Mouse (Mus musculus): ENCODE measurements at regions not wholly inside any gene's neighbourhood (a gene's known extent, or its start where the extent isn't known, plus 50 kb on each side); places are given as distances from the start of the nearest gene placed in this dataset.

DNA sequence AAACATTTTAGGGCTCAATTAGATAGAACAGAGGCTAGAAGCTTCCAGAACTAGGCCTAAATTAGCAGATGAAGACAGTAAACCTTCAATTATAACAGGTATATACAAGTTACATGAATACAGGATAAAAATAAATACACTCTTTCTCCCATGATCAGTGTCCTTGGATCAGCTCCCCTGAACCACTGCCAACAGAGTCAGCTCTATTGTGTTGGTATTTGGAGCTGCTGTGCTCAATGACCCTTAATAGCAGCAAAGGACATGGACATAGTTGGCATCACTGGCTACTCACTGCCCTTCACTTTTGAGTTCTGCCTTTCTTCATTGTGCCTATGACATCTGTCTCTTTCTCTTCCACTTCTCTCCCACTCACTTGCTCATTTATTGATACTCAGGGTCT, 639.1 kb upstream of the 4921530L21Rik start:
- no peak for DNase-seq (ENCODE audit: low read depth)
- TF ChIP-seq CTCF (IDR thresholded peaks at IDR 0.05; ENCODE audit: borderline replicate concordance, extremely low read depth, insufficient read depth, insufficient read length) (no peak), POLR2A (IDR thresholded peaks at IDR 0.05; ENCODE audit: borderline replicate concordance, extremely low read depth, insufficient read depth, insufficient read length, poor library complexity, severe bottlenecking) (no peak)

DNA sequence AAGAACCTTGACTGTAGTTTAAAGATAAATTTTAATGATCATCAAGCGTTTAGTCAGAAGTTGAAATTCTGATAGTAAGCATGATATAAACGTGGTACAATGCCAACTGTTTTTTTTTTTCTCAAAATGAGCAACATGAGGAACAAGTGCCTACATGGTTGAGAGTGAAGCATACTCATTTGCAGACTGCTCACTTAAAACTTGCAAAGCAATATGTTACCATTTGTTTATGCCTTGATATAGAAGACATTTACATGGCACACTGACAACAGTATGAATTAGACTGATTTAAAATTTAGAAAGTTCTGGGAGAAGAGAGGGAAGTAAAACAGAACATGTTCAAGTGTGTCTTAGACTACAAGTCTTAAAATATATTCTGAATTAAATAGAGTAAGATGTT, 632.2 kb upstream of the 4921530L21Rik start:
- peak; percentile 47 for DNase-seq (ENCODE audit: low read depth)
- no peak for TF ChIP-seq CTCF (IDR thresholded peaks at IDR 0.05; ENCODE audit: borderline replicate concordance, extremely low read depth, insufficient read depth, insufficient read length)
- TF ChIP-seq POLR2A (IDR thresholded peaks at IDR 0.05; ENCODE audit: borderline replicate concordance, extremely low read depth, insufficient read depth, insufficient read length, poor library complexity, severe bottlenecking), result no peak

DNA sequence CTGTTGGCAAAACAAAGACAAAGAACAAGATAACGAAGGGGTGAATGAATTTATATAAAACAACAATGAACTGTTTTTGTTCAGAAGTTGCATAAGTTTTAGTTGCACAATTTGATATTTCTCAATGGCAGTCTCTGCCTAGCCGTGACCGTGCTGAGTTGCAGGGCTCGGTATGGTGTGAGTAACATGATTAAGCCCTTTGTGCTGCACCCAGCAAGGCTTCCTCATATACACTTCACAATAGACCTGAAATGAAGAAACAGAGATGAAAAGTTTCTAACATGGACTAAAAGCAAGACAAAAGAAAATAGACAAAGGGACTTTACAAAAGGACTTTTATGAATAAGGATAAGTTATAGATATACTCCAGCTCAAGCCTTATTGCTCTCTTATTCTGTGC, 624.9 kb upstream of the 4921530L21Rik start:
- peak; percentile 13 for DNase-seq (ENCODE audit: low read depth)
- TF ChIP-seq CTCF (IDR thresholded peaks at IDR 0.05; ENCODE audit: borderline replicate concordance, extremely low read depth, insufficient read depth, insufficient read length), result no peak
- TF ChIP-seq POLR2A (IDR thresholded peaks at IDR 0.05; ENCODE audit: borderline replicate concordance, extremely low read depth, insufficient read depth, insufficient read length, poor library complexity, severe bottlenecking), result no peak

DNA sequence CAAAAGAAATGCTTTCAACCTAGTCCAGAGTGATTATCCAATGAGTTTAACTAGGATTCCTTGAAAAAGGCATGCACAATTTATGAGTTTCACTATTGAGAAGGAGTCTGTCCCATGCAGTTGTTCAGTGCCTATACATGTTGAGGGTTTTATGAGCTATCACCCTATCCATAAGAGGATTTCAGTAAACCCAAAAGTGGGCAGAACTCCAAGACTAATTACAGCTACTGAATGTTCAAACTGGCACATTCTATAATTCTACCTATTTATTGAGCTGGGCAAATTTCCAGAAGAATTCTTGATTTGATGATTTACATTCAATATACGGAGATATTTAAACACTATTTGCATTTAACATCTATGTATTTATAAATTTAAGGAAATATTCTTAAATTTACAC, 599.6 kb upstream of the 4921530L21Rik start:
- DNase-seq (ENCODE audit: low read depth), result peak; percentile 75
- no peak for TF ChIP-seq POLR2A (IDR thresholded peaks at IDR 0.05; ENCODE audit: borderline replicate concordance, extremely low read depth, insufficient read depth, insufficient read length, poor library complexity, severe bottlenecking)
- TF ChIP-seq CTCF (IDR thresholded peaks at IDR 0.05; ENCODE audit: borderline replicate concordance, extremely low read depth, insufficient read depth, insufficient read length), result no peak

DNA sequence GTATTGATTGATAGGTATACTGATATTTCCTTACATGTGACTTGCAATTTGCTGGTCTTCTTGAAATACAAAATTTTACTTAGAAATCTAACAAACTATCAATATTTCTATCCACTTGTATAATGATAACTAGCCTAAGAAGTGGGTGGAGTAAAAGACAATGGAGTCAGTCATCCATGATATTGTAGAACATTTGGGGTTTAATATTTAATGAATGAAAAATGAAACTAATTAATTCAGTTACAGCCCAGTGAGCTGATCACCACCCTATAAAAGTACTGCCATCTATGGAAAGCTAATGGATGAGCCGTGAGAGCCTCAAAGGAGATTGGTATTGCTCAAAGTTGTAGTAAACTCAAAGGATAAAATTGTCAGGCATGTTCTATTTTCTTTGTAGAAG, 599.0 kb upstream of the 4921530L21Rik start:
- TF ChIP-seq CTCF (IDR thresholded peaks at IDR 0.05; ENCODE audit: borderline replicate concordance, extremely low read depth, insufficient read depth, insufficient read length) (no peak), POLR2A (IDR thresholded peaks at IDR 0.05; ENCODE audit: borderline replicate concordance, extremely low read depth, insufficient read depth, insufficient read length, poor library complexity, severe bottlenecking) (no peak)

DNA sequence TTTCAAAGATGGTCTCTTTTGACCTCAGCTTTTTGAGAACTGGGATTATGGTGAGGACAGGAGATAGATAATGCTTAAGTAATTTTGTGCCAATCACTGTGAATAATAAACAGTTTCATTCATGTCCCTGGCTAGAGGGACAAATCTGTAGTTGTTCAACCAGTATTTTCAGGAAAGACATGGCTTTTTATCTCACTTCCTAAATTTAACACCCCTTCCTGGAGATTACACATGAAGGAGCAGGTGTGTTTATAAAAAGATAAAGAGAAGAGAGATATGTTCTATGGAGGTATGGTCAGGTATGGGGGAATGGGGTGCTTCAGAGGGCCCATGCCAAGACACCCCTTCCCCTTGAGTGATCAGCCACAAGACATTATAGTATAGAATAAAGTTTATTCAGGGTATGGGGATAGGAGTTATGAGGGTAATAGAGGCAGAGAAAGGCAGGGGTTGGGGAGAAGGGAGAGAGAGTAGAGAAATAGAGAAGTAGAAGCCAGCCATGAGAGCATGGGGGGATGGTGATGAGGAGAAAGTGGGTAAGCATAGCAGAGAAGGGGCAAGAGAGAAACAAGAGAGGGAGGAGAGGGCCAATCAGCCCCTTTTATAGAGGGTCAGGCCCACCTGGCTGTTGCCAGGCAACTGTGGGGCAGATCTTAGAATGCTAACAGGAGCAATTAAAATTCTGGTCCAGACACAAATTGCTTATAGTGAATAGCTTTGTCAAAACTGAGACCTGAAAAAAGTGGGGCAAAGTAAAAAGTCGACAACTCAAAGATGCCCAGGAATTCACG, 566.7 kb upstream of the 4921530L21Rik start:
- TF ChIP-seq CTCF (IDR thresholded peaks at IDR 0.05; ENCODE audit: borderline replicate concordance, extremely low read depth, insufficient read depth, insufficient read length) (no peak), POLR2A (IDR thresholded peaks at IDR 0.05; ENCODE audit: borderline replicate concordance, extremely low read depth, insufficient read depth, insufficient read length, poor library complexity, severe bottlenecking) (no peak)
- no peak for DNase-seq (ENCODE audit: low read depth)

More for the DNA sequence above, 599.0 kb upstream of the 4921530L21Rik start:
- DNase-seq (ENCODE audit: low read depth), result peak; percentile 18

DNA sequence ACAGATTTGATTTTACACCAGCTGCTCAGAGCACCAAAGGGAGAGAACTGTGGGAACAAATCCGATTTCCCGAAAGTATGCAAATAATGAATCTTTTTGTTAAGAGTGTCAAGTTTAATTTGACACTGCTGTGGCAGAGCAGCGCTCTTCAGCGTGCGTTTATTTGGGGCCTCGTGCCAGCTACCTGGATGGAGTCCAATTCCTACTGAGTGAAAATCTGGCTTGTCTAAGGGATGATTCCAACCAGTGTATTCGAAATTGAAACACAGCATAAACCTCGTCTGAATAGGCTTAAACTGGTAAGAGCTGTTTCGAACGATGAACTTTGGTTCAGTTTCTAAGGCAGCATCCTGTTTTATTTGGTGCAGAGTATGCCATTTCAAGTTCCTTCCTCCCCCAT, 524.1 kb upstream of the 4921530L21Rik start:
- peak; percentile 96 for DNase-seq (ENCODE audit: low read depth)

More for the DNA sequence above, 524.1 kb upstream of the 4921530L21Rik start:
- no peak for TF ChIP-seq POLR2A (IDR thresholded peaks at IDR 0.05; ENCODE audit: borderline replicate concordance, extremely low read depth, insufficient read depth, insufficient read length, poor library complexity, severe bottlenecking)
- no peak for TF ChIP-seq CTCF (IDR thresholded peaks at IDR 0.05; ENCODE audit: borderline replicate concordance, extremely low read depth, insufficient read depth, insufficient read length)
